Mouse (Mus musculus) B cell, adult 62 days (primary cell): ENCODE data around the gene Ugt3a1. TPM values are rescaled to one million over a fixed set of nuclear protein-coding genes. Genes with fewer than 3 reads are reported as not detected.

ENCODE experiments used
- total RNA-seq: library from RNA; stranded (reverse); gene quantifications from 4 replicates; pipeline ENCODE4 v1.2.4, GENCODE M21; 2023

Ugt3a1 gene
- total RNA-seq, result not detected in 4 replicates

GRCm38 (mm10) chr15:9276838-9277295, at the start of gene Ugt3a1:
Ugt3a1 (plus strand) TSS chr15:9276888.

GRCm38 (mm10) chr15:9335341-9335740, 58.7 kb downstream of the Ugt3a1 start, which contains the start of gene Ugt3a2:
Ugt3a2 (plus strand) TSS chr15:9335550.

Other genes starting within 250 kb of the Ugt3a1 start
- 19.9 to 28.4 TPM (median 22.6 TPM) in 4 replicates for gene Nadk2, start 205.6 kb upstream of the Ugt3a1 start, total RNA-seq
- gene Lmbrd2, start 136.3 kb upstream of the Ugt3a1 start, total RNA-seq, result 11.0 to 15.4 TPM (median 11.9 TPM) in 4 replicates
- 2.5 to 3.4 TPM (median 2.7 TPM) in 4 replicates for gene Skp2, start 121.5 kb upstream of the Ugt3a1 start, total RNA-seq
- not detected in 4 replicates for gene Ugt3a2, start 58.7 kb downstream of the Ugt3a1 start, total RNA-seq
- gene Capsl, start 159.1 kb downstream of the Ugt3a1 start, total RNA-seq, result not detected in 4 replicates